Mouse (Mus musculus) forebrain, embryonic 14.5 days (tissue): ENCODE data around the gene Lmbr1l. TPM values are rescaled to one million over a fixed set of nuclear protein-coding genes. Genes with fewer than 3 reads are reported as not detected.
A peak's percentile ranks its signal among the peaks of the same experiment; 100 is the strongest.

Experiments
- ATAC-seq: fragments of 200-750 bp; cut with Nextera tagmentation; 2 replicates; pipeline ENCODE4 v1.8.0; 2017; ENCODE audit warnings: mild to moderate bottlenecking, moderate library complexity
- DNase-seq: peaks from one replicate; pipeline ENCODE4 v3.0.0-alpha.2; 2015; ENCODE audit warnings: low spot score
- H3K27ac ChIP-seq: fragments of 300-500 bp; sonication (generic); 2 replicates; pipeline ENCODE4 v1.5.1; 2014; ENCODE audit warnings: low read depth, mild to moderate bottlenecking, control low read depth, low read length, moderate library complexity
- H3K27me3 ChIP-seq: fragments of 300-500 bp; sonication (generic); replicated peaks from 2 replicates; pipeline ENCODE4 v1.6.1; 2014; ENCODE audit warnings: low read length, control low read depth, mixed read lengths; ENCODE audit not compliant: control insufficient read depth, insufficient read depth
- H3K36me3 ChIP-seq: fragments of 300-500 bp; sonication (generic); 2 replicates; pipeline ENCODE4 v1.6.1; 2014; ENCODE audit warnings: low read length, control low read depth; ENCODE audit not compliant: control insufficient read depth, insufficient read depth
- H3K4me1 ChIP-seq: fragments of 300-500 bp; sonication (generic); 2 replicates; pipeline ENCODE4 v1.6.1; 2014; ENCODE audit warnings: antibody characterized with exemption, low read length, control low read depth; ENCODE audit not compliant: control insufficient read depth, insufficient read depth
- H3K4me2 ChIP-seq: fragments of 300-500 bp; sonication (generic); 2 replicates; pipeline ENCODE4 v1.6.1; 2014; ENCODE audit warnings: mild to moderate bottlenecking, control low read depth, low read length
- H3K4me3 ChIP-seq: fragments of 300-500 bp; sonication (generic); 2 replicates; pipeline ENCODE4 v1.5.1; 2014; ENCODE audit warnings: low read depth, low read length, control low read depth
- H3K9ac ChIP-seq: fragments of 300-500 bp; sonication (generic); 2 replicates; pipeline ENCODE4 v1.6.1; 2014; ENCODE audit warnings: mild to moderate bottlenecking, low read length, control low read depth, moderate library complexity
- H3K9me3 ChIP-seq: fragments of 300-500 bp; sonication (generic); replicated peaks from 2 replicates; pipeline ENCODE4 v1.6.1; 2016; ENCODE audit warnings: low read length, control low read depth, mixed read lengths; ENCODE audit not compliant: control insufficient read depth
- WGBS: fragments of 180-500 bp; shearing (Covaris S2); extraction: QIAGEN DNeasy Blood & Tissue Kit; methylation state at CpG from one replicate; pipeline ENCODE4 v1.1.7; 2014; 5-methylcytosine and 5-hydroxymethylcytosine counted together
- polyA plus RNA-seq: library from polyadenylated mRNA; unstranded; fragments of >200 nt; fragmentation: Nextera tagmentation; extraction: Ambion mirVana; gene quantifications from 2 replicates; pipeline ENCODE4 v1.2.1, GENCODE M21; 2014

Gene Lmbr1l
- polyA plus RNA-seq, 1 experiment from 2014 or later = 10.9 TPM

GRCm38 (mm10) chr15:98914903-98915302, 3.1 kb downstream of the Lmbr1l start:
- H3K4me3 ChIP-seq = no peak overlapping the region
- no peaks in the 10 kb centered on the region for H3K9me3 ChIP-seq
- ATAC-seq (no peak), DNase-seq (no peak)
- no peak overlapping the region for H3K27ac ChIP-seq
- H3K4me2 ChIP-seq = no peak overlapping the region
- 92% methylated on average over 6 of the region's 6 CpGs for WGBS
- H3K9ac ChIP-seq = no peak overlapping the region
- peaks cover 14% of the 10 kb centered on the region for H3K4me1 ChIP-seq
- H3K27me3 ChIP-seq = no peaks in the 10 kb centered on the region
- H3K36me3 ChIP-seq = peaks cover 50% of the 10 kb centered on the region

- peak; percentile 76 for DNase-seq
- no peak overlapping the region for H3K4me3 ChIP-seq
- H3K27ac ChIP-seq = no peak overlapping the region
- ATAC-seq = peak; percentile 54; the same call in 1 of the 2 replicates
- H3K27me3 ChIP-seq = peaks cover 2% of the 10 kb centered on the region; the same call in 1 of the 2 replicates
- 24% methylated on average over 10 of the region's 10 CpGs for whole genome bisulfite sequencing
- no peak overlapping the region for H3K9ac ChIP-seq
- H3K4me1 ChIP-seq = no peaks in the 10 kb centered on the region
- peaks cover 68% of the 10 kb centered on the region for H3K36me3 ChIP-seq
- H3K4me2 ChIP-seq = no peak overlapping the region
- no peaks in the 10 kb centered on the region for H3K9me3 ChIP-seq
Observed at GRCm38 (mm10) chr15:98904692-98905091, 13.3 kb downstream of the Lmbr1l start.

GRCm38 (mm10) chr15:98902600-98902999, 15.4 kb downstream of the Lmbr1l start:
- Histone ChIP-seq H3K4me1 (no peaks in the 10 kb centered on the region), H3K36me3 (peaks cover 47% of the 10 kb centered on the region), H3K4me2 (no peak overlapping the region), H3K4me3 (no peak overlapping the region), H3K27ac (no peak overlapping the region), H3K9ac (no peak overlapping the region), H3K27me3 (peaks cover 22% of the 10 kb centered on the region), H3K9me3 (no peaks in the 10 kb centered on the region)
- no peak for ATAC-seq
- 90% methylated on average over 2 of the region's 2 CpGs for WGBS
- DNase-seq = no peak

DNA sequence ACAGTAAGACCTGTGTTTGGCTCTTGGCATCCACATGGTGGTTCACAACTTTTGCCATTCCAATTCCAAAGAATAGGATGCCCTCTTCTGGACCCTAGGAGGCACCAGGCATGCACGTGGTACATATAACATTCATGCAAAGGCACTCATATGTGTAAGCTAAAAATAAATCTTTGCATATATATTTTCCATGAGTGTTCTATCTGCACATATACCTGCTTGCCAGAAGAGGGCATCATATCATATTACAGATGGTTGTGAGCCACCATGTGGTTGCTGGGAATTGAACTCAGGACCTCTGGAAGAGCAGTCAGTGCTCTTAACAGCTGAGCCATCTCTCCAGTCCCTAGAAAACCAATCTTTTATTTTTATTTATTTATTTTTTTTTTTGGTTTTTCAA, 16.5 kb downstream of the Lmbr1l start:
- Histone ChIP-seq H3K4me3 (no peak overlapping the region), H3K9ac (no peak overlapping the region), H3K36me3 (peaks cover 36% of the 10 kb centered on the region), H3K9me3 (no peaks in the 10 kb centered on the region), H3K4me2 (no peak overlapping the region), H3K4me1 (no peaks in the 10 kb centered on the region), H3K27ac (no peak overlapping the region), H3K27me3 (peaks cover 32% of the 10 kb centered on the region)
- 60% methylated on average over 1 of the region's 1 CpGs for WGBS
- ATAC-seq = no peak
- DNase-seq = no peak

DNA sequence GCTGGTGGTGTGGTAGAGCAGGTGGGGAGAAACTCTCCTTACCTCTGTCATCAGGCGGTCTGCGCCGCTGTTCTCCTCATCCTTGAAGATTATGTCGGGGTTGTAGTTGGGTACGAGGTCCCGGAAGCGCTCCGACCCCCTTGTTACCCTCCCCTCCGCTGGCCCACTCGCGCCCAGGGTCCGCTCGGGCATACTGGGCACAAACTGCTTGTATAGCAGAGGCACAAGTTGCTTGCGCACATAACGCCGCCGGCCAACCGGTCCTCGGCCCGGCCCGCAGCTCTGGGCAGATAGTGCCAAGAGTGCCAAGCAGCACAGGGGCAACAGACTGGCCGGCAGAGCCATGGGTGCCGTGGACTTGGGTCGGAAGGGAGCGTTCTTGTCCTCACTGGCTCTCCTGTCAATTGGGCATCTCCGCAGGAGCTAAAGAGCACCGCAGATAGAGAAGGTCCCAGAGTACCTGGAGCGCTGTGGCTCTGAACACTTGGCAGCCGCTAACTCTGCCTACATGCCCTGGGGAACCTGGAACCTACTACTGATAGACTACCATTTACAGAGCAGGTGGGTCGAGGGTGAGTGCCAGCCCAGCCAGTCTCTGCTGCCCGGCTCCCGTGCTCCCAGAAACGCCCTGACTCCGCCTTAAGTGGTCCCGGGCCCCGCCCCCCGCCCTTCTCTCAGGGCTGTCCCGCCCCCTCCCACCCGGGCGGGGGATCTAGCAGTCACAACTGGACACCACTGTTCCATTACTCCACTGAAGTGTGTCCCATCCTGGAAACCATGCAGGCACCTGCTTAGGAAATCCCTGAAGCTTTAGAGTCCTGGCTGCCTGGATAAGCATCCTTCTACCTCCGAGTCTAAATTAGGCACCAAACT, 19.9 kb downstream of the Lmbr1l start, which contains the start of gene Dhh:
Gene Dhh, minus strand, starts transcription at position 613 of the 873 bp plus-strand sequence.
- H3K27ac ChIP-seq = no peak within 1 kb of the TSS
- ATAC-seq (no peak), DNase-seq (no peak)
- peak within 1 kb of the TSS; percentile 14; the same call in 1 of the 2 replicates for H3K4me2 ChIP-seq
- peaks cover 6% of the 10 kb centered on the region for H3K36me3 ChIP-seq
- WGBS = under 1% methylated on average over 40 of the region's 41 CpGs
- peaks cover 15% of the 10 kb centered on the region; the same call in 1 of the 2 replicates for H3K4me1 ChIP-seq
- no peak within 1 kb of the TSS for H3K9ac ChIP-seq
- H3K9me3 ChIP-seq = no peaks in the 10 kb centered on the region
- H3K27me3 ChIP-seq = peaks cover 65% of the 10 kb centered on the region
- peak within 1 kb of the TSS; percentile 13 for H3K4me3 ChIP-seq

DNA sequence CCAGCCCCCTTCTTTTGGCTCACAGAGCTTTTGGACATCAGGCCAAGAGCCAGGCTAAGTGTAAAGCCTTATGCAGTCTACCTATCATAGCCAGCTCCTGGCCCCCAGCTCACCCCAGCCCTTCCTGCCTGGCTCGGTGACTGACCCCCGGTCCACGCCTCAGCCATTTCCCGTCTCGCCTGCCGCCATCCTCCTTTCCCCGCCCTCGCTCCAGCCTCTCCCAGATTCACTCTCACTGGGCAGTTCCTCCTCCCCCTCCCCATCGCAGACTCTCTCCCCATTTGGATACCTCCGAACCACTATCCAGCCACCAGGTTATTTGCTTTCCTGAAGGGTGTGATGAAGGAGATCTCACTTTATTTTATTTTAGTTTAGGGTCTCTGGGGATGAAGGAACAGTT, 20.5 kb downstream of the Lmbr1l start:
- no peaks in the 10 kb centered on the region for H3K36me3 ChIP-seq
- ATAC-seq (no peak), DNase-seq (no peak)
- 0 out of 2 replicates have a peak overlapping the region, but pooled peaks have one; percentile 13 for H3K4me3 ChIP-seq
- H3K9ac ChIP-seq = no peak overlapping the region
- H3K4me2 ChIP-seq = no peak overlapping the region
- 3% methylated on average over 10 of the region's 10 CpGs for WGBS
- H3K27ac ChIP-seq = no peak overlapping the region
- no peaks in the 10 kb centered on the region for H3K9me3 ChIP-seq
- H3K27me3 ChIP-seq = peaks cover 72% of the 10 kb centered on the region
- peaks cover 15% of the 10 kb centered on the region; the same call in 1 of the 2 replicates for H3K4me1 ChIP-seq

GRCm38 (mm10) chr15:98895635-98896589, 22.1 kb downstream of the Lmbr1l start:
- Histone ChIP-seq H3K4me3 (peak overlapping the region; percentile 17), H3K27ac (no peak overlapping the region), H3K4me1 (peaks cover 15% of the 10 kb centered on the region; the same call in 1 of the 2 replicates), H3K27me3 (peaks cover 80% of the 10 kb centered on the region), H3K36me3 (no peaks in the 10 kb centered on the region), H3K4me2 (peak overlapping the region; percentile 42), H3K9ac (peak overlapping the region; percentile 22), H3K9me3 (no peaks in the 10 kb centered on the region)
- WGBS = 1% methylated on average over 41 of the region's 41 CpGs
- ATAC-seq (no peak), DNase-seq (peak; percentile 34)

GRCm38 (mm10) chr15:98894746-98895634, 23.0 kb downstream of the Lmbr1l start:
- WGBS = 3% methylated on average over 38 of the region's 38 CpGs
- H3K27me3 ChIP-seq = peaks cover 77% of the 10 kb centered on the region
- H3K27ac ChIP-seq = no peak overlapping the region
- H3K36me3 ChIP-seq = no peaks in the 10 kb centered on the region
- peak overlapping the region; percentile 42 for H3K4me3 ChIP-seq
- H3K9ac ChIP-seq = peak overlapping the region; percentile 55
- DNase-seq (no peak), ATAC-seq (no peak)
- H3K9me3 ChIP-seq = no peaks in the 10 kb centered on the region
- H3K4me2 ChIP-seq = peak overlapping the region; percentile 88
- peaks cover 15% of the 10 kb centered on the region; the same call in 1 of the 2 replicates for H3K4me1 ChIP-seq
